Mouse (Mus musculus): ENCODE results near the gene Fam83e.

- no peak for TF ChIP-seq CTCF (IDR thresholded peaks at IDR 0.05; ENCODE audit: control insufficient read depth, insufficient read depth, low read length)
- no peak for TF ChIP-seq POLR2A (IDR thresholded peaks at IDR 0.05; ENCODE audit: borderline replicate concordance, control insufficient read depth, low read depth, low read length)
Measured at GRCm38 (mm10) chr7:45699523-45700141, 21.4 kb upstream of the Fam83e start, which contains the start of gene Car11.

All from bone marrow, adult 2 months (tissue).